Mouse (Mus musculus) midbrain, embryonic 16.5 days (tissue): Measurements from ENCODE around the gene Ccr7. TPM values are rescaled to one million over a fixed set of nuclear protein-coding genes. Genes with fewer than 3 reads are reported as not detected.

Experiments
- ATAC-seq: fragments of 200-750 bp; cut with Nextera tagmentation; 2 replicates; pipeline ENCODE4 v1.8.0; 2017; ENCODE audit warnings: moderate TSS enrichment
- H3K27ac ChIP-seq: fragments of 300-500 bp; sonication (generic); 2 replicates; pipeline ENCODE4 v1.5.1; 2014; ENCODE audit warnings: mild to moderate bottlenecking, low read length, mixed read lengths
- H3K27me3 ChIP-seq: fragments of 300-500 bp; sonication (generic); 2 replicates; pipeline ENCODE4 v1.6.1; 2014; ENCODE audit warnings: low read depth, low read length, mixed read lengths; ENCODE audit not compliant: control insufficient read depth, insufficient read depth
- H3K36me3 ChIP-seq: fragments of 300-500 bp; sonication (generic); 2 replicates; pipeline ENCODE4 v1.6.1; 2014; ENCODE audit warnings: mild to moderate bottlenecking, low read length, moderate library complexity, mixed read lengths; ENCODE audit not compliant: control insufficient read depth, insufficient read depth
- H3K4me1 ChIP-seq: fragments of 300-500 bp; sonication (generic); 2 replicates; pipeline ENCODE4 v1.6.1; 2014; ENCODE audit warnings: mild to moderate bottlenecking, low read length, mixed read lengths; ENCODE audit not compliant: control insufficient read depth, insufficient read depth
- H3K4me2 ChIP-seq: fragments of 300-500 bp; sonication (generic); 2 replicates; pipeline ENCODE4 v1.6.1; 2014; ENCODE audit warnings: mild to moderate bottlenecking, low read length, mixed read lengths
- H3K4me3 ChIP-seq: fragments of 300-500 bp; sonication (generic); 2 replicates; pipeline ENCODE4 v1.5.1; 2014; ENCODE audit warnings: low read depth, mild to moderate bottlenecking, low read length, moderate library complexity, mixed read lengths
- H3K9ac ChIP-seq: fragments of 300-500 bp; sonication (generic); 2 replicates; pipeline ENCODE4 v1.6.1; 2014; ENCODE audit warnings: low read depth, low read length, mixed read lengths
- H3K9me3 ChIP-seq: fragments of 300-500 bp; sonication (generic); replicated peaks from 2 replicates; pipeline ENCODE4 v1.6.1; 2014; ENCODE audit warnings: mild to moderate bottlenecking, low read length, mixed read lengths; ENCODE audit not compliant: control insufficient read depth, poor library complexity, severe bottlenecking
- WGBS: fragments of 180-500 bp; shearing (Covaris S2); extraction: QIAGEN DNeasy Blood & Tissue Kit; methylation state at CpG from one replicate; pipeline ENCODE4 v1.1.7; 2014; 5-methylcytosine and 5-hydroxymethylcytosine counted together
- polyA plus RNA-seq: library from polyadenylated mRNA; unstranded; fragments of >200 nt; fragmentation: Nextera tagmentation; extraction: Ambion mirVana; gene quantifications from 2 replicates; pipeline ENCODE4 v1.2.1, GENCODE M21; 2015

Gene Ccr7
- polyA plus RNA-seq, 1 experiment from 2014 or later: 0.15 TPM

GRCm38 (mm10) chr11:99102575-99103270 is 52.2 kb downstream of the Ccr7 start:
- Histone ChIP-seq H3K27me3 (no peaks in the 10 kb centered on the region), H3K4me3 (no peak overlapping the region), H3K4me1 (no peaks in the 10 kb centered on the region), H3K9ac (no peak overlapping the region), H3K9me3 (no peaks in the 10 kb centered on the region), H3K36me3 (no peaks in the 10 kb centered on the region), H3K27ac (no peak overlapping the region), H3K4me2 (no peak overlapping the region)
- WGBS: 84% methylated on average over 9 of the region's 9 CpGs
- ATAC-seq: no peak

- ATAC-seq: no peak
- Histone ChIP-seq H3K4me1 (no peaks in the 10 kb centered on the region), H3K9ac (no peak overlapping the region), H3K9me3 (no peaks in the 10 kb centered on the region), H3K27ac (no peak overlapping the region), H3K4me2 (no peak overlapping the region), H3K36me3 (no peaks in the 10 kb centered on the region), H3K27me3 (no peaks in the 10 kb centered on the region), H3K4me3 (no peak overlapping the region)
- WGBS: 89% methylated on average over 8 of the region's 8 CpGs
These were observed 53.2 kb downstream of the Ccr7 start for GRCm38 (mm10) chr11:99101693-99102092.

- Histone ChIP-seq H3K9me3 (no peaks in the 10 kb centered on the region), H3K27ac (no peak overlapping the region), H3K4me3 (no peak overlapping the region), H3K9ac (no peak overlapping the region), H3K27me3 (no peaks in the 10 kb centered on the region), H3K36me3 (no peaks in the 10 kb centered on the region), H3K4me1 (no peaks in the 10 kb centered on the region), H3K4me2 (no peak overlapping the region)
- ATAC-seq: no peak
- whole genome bisulfite sequencing: 85% methylated on average over 5 of the region's 5 CpGs
These were observed 54.7 kb downstream of the Ccr7 start for GRCm38 (mm10) chr11:99100215-99100614.

- Histone ChIP-seq H3K4me3 (no peak overlapping the region), H3K27ac (no peak overlapping the region), H3K27me3 (no peaks in the 10 kb centered on the region), H3K9ac (no peak overlapping the region), H3K36me3 (no peaks in the 10 kb centered on the region), H3K9me3 (no peaks in the 10 kb centered on the region), H3K4me2 (no peak overlapping the region), H3K4me1 (no peaks in the 10 kb centered on the region)
- no peak for ATAC-seq
- 75% methylated on average over 7 of the region's 7 CpGs for WGBS
These were observed 55.4 kb downstream of the Ccr7 start for GRCm38 (mm10) chr11:99099516-99099915.

- H3K9ac ChIP-seq: no peak overlapping the region
- H3K4me2 ChIP-seq: no peak overlapping the region
- WGBS: 94% methylated on average over 9 of the region's 9 CpGs
These were observed 56.0 kb downstream of the Ccr7 start for GRCm38 (mm10) chr11:99098924-99099323.

GRCm38 (mm10) chr11:99096996-99097774 is 57.7 kb downstream of the Ccr7 start:
- H3K36me3 ChIP-seq: no peaks in the 10 kb centered on the region
- H3K4me3 ChIP-seq: no peak overlapping the region
- H3K9ac ChIP-seq: no peak overlapping the region
- no peak for ATAC-seq
- no peak overlapping the region for H3K27ac ChIP-seq
- no peaks in the 10 kb centered on the region for H3K9me3 ChIP-seq
- H3K4me1 ChIP-seq: no peaks in the 10 kb centered on the region
- 61% methylated on average over 8 of the region's 8 CpGs for WGBS
- H3K27me3 ChIP-seq: no peaks in the 10 kb centered on the region
- no peak overlapping the region for H3K4me2 ChIP-seq

More at GRCm38 (mm10) chr11:99098924-99099323, 56.0 kb downstream of the Ccr7 start:
- Histone ChIP-seq H3K9me3 (no peaks in the 10 kb centered on the region), H3K36me3 (no peaks in the 10 kb centered on the region), H3K27me3 (no peaks in the 10 kb centered on the region), H3K27ac (no peak overlapping the region), H3K4me1 (no peaks in the 10 kb centered on the region), H3K4me3 (no peak overlapping the region)
- no peak for ATAC-seq

- WGBS: 85% methylated on average over 4 of the region's 4 CpGs
- ATAC-seq: no peak
These were observed 58.5 kb downstream of the Ccr7 start for GRCm38 (mm10) chr11:99096417-99096816.

GRCm38 (mm10) chr11:99095759-99096158 is 59.1 kb downstream of the Ccr7 start:
- no peak overlapping the region for H3K27ac ChIP-seq
- no peaks in the 10 kb centered on the region for H3K4me1 ChIP-seq
- no peak overlapping the region for H3K9ac ChIP-seq
- ATAC-seq: no peak
- H3K36me3 ChIP-seq: no peaks in the 10 kb centered on the region
- H3K4me3 ChIP-seq: no peak overlapping the region
- no peaks in the 10 kb centered on the region for H3K9me3 ChIP-seq
- no peaks in the 10 kb centered on the region for H3K27me3 ChIP-seq
- 81% methylated on average over 4 of the region's 4 CpGs for WGBS
- no peak overlapping the region for H3K4me2 ChIP-seq

More at GRCm38 (mm10) chr11:99096417-99096816, 58.5 kb downstream of the Ccr7 start:
- no peaks in the 10 kb centered on the region for H3K27me3 ChIP-seq
- no peak overlapping the region for H3K9ac ChIP-seq
- H3K4me1 ChIP-seq: no peaks in the 10 kb centered on the region
- H3K4me3 ChIP-seq: no peak overlapping the region
- no peaks in the 10 kb centered on the region for H3K9me3 ChIP-seq
- no peak overlapping the region for H3K4me2 ChIP-seq
- no peaks in the 10 kb centered on the region for H3K36me3 ChIP-seq
- no peak overlapping the region for H3K27ac ChIP-seq
